Mouse (Mus musculus) limb, embryonic 10.5 days (tissue): ENCODE results near the gene Slc9a3r2. TPM values are rescaled to one million over a fixed set of nuclear protein-coding genes. Genes with fewer than 3 reads are reported as not detected.

ENCODE experiments used
- DNase-seq: peaks from one replicate; pipeline ENCODE4 v3.0.0-alpha.2; 2017; ENCODE audit warnings: low spot score
- H3K27ac ChIP-seq: fragments of 300-500 bp; sonication (generic); 2 replicates; pipeline ENCODE4 v1.5.1; 2016; ENCODE audit warnings: mild to moderate bottlenecking
- H3K27me3 ChIP-seq: fragments of 300-500 bp; sonication (generic); 2 replicates; pipeline ENCODE4 v1.6.1; 2016; ENCODE audit warnings: low read depth, mild to moderate bottlenecking; ENCODE audit not compliant: poor library complexity, severe bottlenecking
- H3K36me3 ChIP-seq: fragments of 300-500 bp; sonication (generic); 2 replicates; pipeline ENCODE4 v1.6.1; 2016; ENCODE audit warnings: mild to moderate bottlenecking, moderate library complexity
- H3K4me1 ChIP-seq: fragments of 300-500 bp; sonication (generic); 2 replicates; pipeline ENCODE4 v1.6.1; 2016
- H3K4me3 ChIP-seq: fragments of 300-500 bp; sonication (generic); 2 replicates; pipeline ENCODE4 v1.5.1; 2016; ENCODE audit warnings: mild to moderate bottlenecking, moderate library complexity
- H3K9me3 ChIP-seq: fragments of 300-500 bp; sonication (generic); replicated peaks from 2 replicates; pipeline ENCODE4 v1.6.1; 2016; ENCODE audit warnings: mild to moderate bottlenecking
- WGBS: fragments of 180-500 bp; shearing (Covaris S2); methylation state at CpG from one replicate; pipeline ENCODE4 v1.1.7; 2016; 5-methylcytosine and 5-hydroxymethylcytosine counted together
- polyA plus RNA-seq: library from polyadenylated mRNA; unstranded; fragments of >200 nt; fragmentation: Nextera tagmentation; extraction: Ambion mirVana; gene quantifications from 2 replicates; pipeline ENCODE4 v1.2.1, GENCODE M21; 2016

The Slc9a3r2 gene
- polyA plus RNA-seq, result 47.2 and 57.1 TPM in 2 replicates

DNA sequence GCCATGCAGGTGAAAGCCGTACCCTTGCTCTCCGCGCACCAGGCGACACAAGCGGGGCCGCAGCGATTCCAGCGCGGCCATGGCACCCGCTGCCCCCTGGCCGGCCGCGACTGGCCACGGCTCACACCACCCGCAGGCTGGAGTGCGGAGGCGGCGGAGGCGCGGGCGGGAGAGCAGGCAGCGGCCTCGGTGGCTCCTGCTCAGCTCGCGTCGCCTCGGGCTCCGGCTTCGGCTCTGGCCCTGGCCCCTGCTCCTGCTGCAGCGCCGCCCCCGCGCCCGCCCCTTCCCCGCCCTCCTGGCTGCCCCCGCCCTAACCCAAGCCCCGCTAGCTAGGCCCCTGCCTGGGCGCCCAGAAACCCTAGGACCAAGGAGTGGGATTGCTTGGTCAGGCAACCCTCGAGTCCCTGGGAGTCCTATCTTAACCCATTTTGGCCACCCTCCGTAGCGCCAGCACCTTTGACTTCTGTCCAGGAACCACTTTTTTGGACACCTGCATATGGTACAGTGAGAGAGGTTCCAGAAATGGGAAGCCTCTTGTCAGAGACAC lies at the start of gene Slc9a3r2:
Gene Slc9a3r2 (minus strand): TSS at position 258 of the 547 bp plus-strand sequence.
- H3K27me3 ChIP-seq, result peaks cover 32% of the 10 kb centered on the region
- H3K36me3 ChIP-seq, result peaks cover 18% of the 10 kb centered on the region; the same call in 1 of the 2 replicates
- H3K9me3 ChIP-seq, result no peaks in the 10 kb centered on the region
- peaks cover 52% of the 10 kb centered on the region for H3K4me1 ChIP-seq
- DNase-seq, result peak; percentile 87
- peak within 1 kb of the TSS; percentile 90 for H3K4me3 ChIP-seq
- WGBS, result under 1% methylated on average over 39 of the region's 41 CpGs
- peak within 1 kb of the TSS; percentile 90 for H3K27ac ChIP-seq

- Histone ChIP-seq H3K9me3 (no peaks in the 10 kb centered on the region), H3K27ac (no peak overlapping the region), H3K4me1 (peaks cover 24% of the 10 kb centered on the region), H3K4me3 (no peak overlapping the region), H3K36me3 (peaks cover 55% of the 10 kb centered on the region), H3K27me3 (0 out of 2 replicates have a peak, but pooled peaks cover 5% of the 10 kb centered on the region)
- DNase-seq, result no peak
- 77% methylated on average over 2 of the region's 2 CpGs for WGBS
These were observed 49.3 kb upstream of the Slc9a3r2 start for GRCm38 (mm10) chr17:24699473-24699872.

GRCm38 (mm10) chr17:24698715-24699114 lies 48.6 kb upstream of the Slc9a3r2 start:
- no peak for DNase-seq
- Histone ChIP-seq H3K27me3 (0 out of 2 replicates have a peak, but pooled peaks cover 5% of the 10 kb centered on the region), H3K27ac (no peak overlapping the region), H3K4me1 (peaks cover 29% of the 10 kb centered on the region), H3K36me3 (peaks cover 53% of the 10 kb centered on the region), H3K4me3 (no peak overlapping the region), H3K9me3 (no peaks in the 10 kb centered on the region)
- WGBS, result 70% methylated on average over 9 of the region's 9 CpGs

GRCm38 (mm10) chr17:24697985-24698384 lies 47.9 kb upstream of the Slc9a3r2 start:
- no peak for DNase-seq
- no peak overlapping the region for H3K27ac ChIP-seq
- 29% methylated on average over 5 of the region's 5 CpGs for WGBS

GRCm38 (mm10) chr17:24696011-24696697 lies 46.0 kb upstream of the Slc9a3r2 start, which contains the start of the genes Gfer and Noxo1:
Gfer (minus strand) TSS chr17:24696156.
Noxo1 (plus strand) TSS chr17:24696234.
- no peaks in the 10 kb centered on the region for H3K9me3 ChIP-seq
- H3K36me3 ChIP-seq, result peaks cover 45% of the 10 kb centered on the region
- peak; percentile 91 for DNase-seq
- peaks cover 18% of the 10 kb centered on the region for H3K27me3 ChIP-seq
- H3K4me1 ChIP-seq, result peaks cover 29% of the 10 kb centered on the region
- WGBS, result under 1% methylated on average over 69 of the region's 76 CpGs
- peak within 1 kb of the TSS; percentile 93 for H3K27ac ChIP-seq
- peak within 1 kb of the TSS; percentile 85 for H3K4me3 ChIP-seq

More at GRCm38 (mm10) chr17:24697985-24698384, 47.9 kb upstream of the Slc9a3r2 start:
- Histone ChIP-seq H3K36me3 (peaks cover 52% of the 10 kb centered on the region), H3K4me1 (peaks cover 29% of the 10 kb centered on the region), H3K4me3 (no peak overlapping the region), H3K27me3 (0 out of 2 replicates have a peak, but pooled peaks cover 5% of the 10 kb centered on the region), H3K9me3 (no peaks in the 10 kb centered on the region)

GRCm38 (mm10) chr17:24695326-24696010 lies 45.3 kb upstream of the Slc9a3r2 start:
- DNase-seq, result no peak
- peaks cover 29% of the 10 kb centered on the region for H3K4me1 ChIP-seq
- WGBS, result 7% methylated on average over 50 of the region's 51 CpGs
- H3K27me3 ChIP-seq, result peaks cover 25% of the 10 kb centered on the region
- H3K9me3 ChIP-seq, result no peaks in the 10 kb centered on the region
- peak overlapping the region; percentile 93 for H3K27ac ChIP-seq
- H3K4me3 ChIP-seq, result peak overlapping the region; percentile 85
- H3K36me3 ChIP-seq, result peaks cover 38% of the 10 kb centered on the region

GRCm38 (mm10) chr17:24692385-24692784 lies 42.3 kb upstream of the Slc9a3r2 start:
- Histone ChIP-seq H3K4me1 (peaks cover 39% of the 10 kb centered on the region), H3K27me3 (peaks cover 51% of the 10 kb centered on the region), H3K9me3 (no peaks in the 10 kb centered on the region), H3K36me3 (peaks cover 22% of the 10 kb centered on the region), H3K27ac (no peak overlapping the region), H3K4me3 (no peak overlapping the region)
- WGBS, result 92% methylated on average over 5 of the region's 5 CpGs
- DNase-seq, result no peak

DNA sequence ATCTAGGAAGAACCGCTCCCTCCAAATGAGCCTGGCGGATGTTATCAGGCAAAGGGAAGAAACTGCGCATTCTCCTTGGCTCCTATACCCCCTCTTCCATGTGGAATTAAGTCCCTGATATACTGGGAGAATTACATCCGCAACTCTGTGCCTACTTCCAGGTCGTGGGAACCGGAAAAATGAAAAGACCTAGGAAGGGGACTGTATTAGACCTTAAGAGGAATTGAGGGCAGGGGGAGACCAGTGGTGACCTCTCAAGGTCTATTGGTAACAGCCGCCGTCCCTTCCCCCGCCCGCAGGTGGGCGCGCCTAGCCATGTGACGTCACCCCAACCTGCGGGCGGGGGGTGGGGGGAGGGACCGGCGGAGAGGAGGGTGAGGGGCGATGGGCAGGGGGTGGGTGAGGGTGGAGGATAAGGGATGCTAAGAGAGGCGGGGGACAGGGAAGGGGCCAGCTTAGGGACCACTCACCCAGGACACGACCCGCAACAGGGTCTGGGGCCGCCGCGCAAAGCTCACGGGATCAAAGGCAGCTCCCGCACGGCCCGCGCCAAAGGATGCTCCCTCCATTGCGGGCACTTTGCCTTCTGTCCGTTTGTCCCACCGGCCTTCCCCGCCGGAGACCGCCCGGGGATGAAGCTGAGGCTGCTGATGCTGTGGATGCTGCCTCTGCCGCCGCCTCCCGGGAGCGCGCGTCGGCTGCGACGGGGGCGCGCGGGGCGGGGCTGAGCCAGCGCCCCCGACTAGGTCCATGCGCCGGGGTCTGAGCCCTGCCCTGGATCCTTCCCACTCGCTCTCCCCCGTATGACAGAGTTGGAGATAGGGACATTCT lies 39.3 kb upstream of the Slc9a3r2 start, which contains the start of gene Syngr3:
Gene Syngr3 (minus strand): TSS at position 705 of the 831 bp plus-strand sequence.
- H3K27ac ChIP-seq, result peak within 1 kb of the TSS; percentile 73; the same call in 1 of the 2 replicates
- H3K4me3 ChIP-seq, result peak within 1 kb of the TSS; percentile 81
- peaks cover 31% of the 10 kb centered on the region for H3K4me1 ChIP-seq
- H3K9me3 ChIP-seq, result no peaks in the 10 kb centered on the region
- peak; percentile 59 for DNase-seq
- 1% methylated on average over 54 of the region's 55 CpGs for WGBS
- peaks cover 64% of the 10 kb centered on the region for H3K27me3 ChIP-seq
- H3K36me3 ChIP-seq, result peaks cover 22% of the 10 kb centered on the region

GRCm38 (mm10) chr17:24687599-24687998 lies 37.5 kb upstream of the Slc9a3r2 start:
- 20% methylated on average over 23 of the region's 23 CpGs for WGBS
- Histone ChIP-seq H3K27ac (no peak overlapping the region), H3K27me3 (peaks cover 64% of the 10 kb centered on the region)

GRCm38 (mm10) chr17:24687146-24687595 lies 37.0 kb upstream of the Slc9a3r2 start:
- peaks cover 61% of the 10 kb centered on the region for H3K27me3 ChIP-seq
- H3K4me3 ChIP-seq, result peak overlapping the region; percentile 46
- no peaks in the 10 kb centered on the region for H3K9me3 ChIP-seq
- H3K36me3 ChIP-seq, result peaks cover 9% of the 10 kb centered on the region
- H3K27ac ChIP-seq, result no peak overlapping the region
- peak; percentile 57 for DNase-seq
- 3% methylated on average over 25 of the region's 25 CpGs for WGBS
- peaks cover 26% of the 10 kb centered on the region for H3K4me1 ChIP-seq

More at GRCm38 (mm10) chr17:24687599-24687998, 37.5 kb upstream of the Slc9a3r2 start:
- Histone ChIP-seq H3K4me3 (peak overlapping the region; percentile 46), H3K9me3 (no peaks in the 10 kb centered on the region), H3K36me3 (peaks cover 9% of the 10 kb centered on the region), H3K4me1 (peaks cover 26% of the 10 kb centered on the region)
- DNase-seq, result no peak

DNA sequence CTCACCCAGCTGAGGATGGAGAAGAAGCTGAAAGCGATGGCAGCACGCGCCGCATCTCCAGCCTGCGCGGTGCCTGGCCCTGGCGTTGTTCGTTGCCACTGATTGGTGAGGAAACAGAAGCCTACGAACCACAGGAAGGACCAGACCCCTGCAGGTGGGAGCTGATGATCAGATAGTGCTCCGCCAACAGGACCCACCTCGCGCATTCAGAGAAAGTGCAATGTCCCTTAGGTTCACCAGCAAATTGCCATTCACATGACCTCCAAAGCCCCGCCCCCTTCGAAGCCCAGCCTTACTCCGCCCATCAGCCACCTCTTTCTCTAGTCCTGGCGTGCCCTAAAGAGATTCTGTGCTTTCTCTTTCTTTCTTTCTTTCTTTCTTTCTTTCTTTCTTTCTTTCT lies 36.4 kb upstream of the Slc9a3r2 start:
- Histone ChIP-seq H3K27ac (no peak overlapping the region), H3K9me3 (no peaks in the 10 kb centered on the region), H3K36me3 (peaks cover 12% of the 10 kb centered on the region), H3K4me3 (peak overlapping the region; percentile 29), H3K4me1 (peaks cover 26% of the 10 kb centered on the region), H3K27me3 (peaks cover 54% of the 10 kb centered on the region)
- 25% methylated on average over 16 of the region's 16 CpGs for WGBS
- peak; percentile 54 for DNase-seq
